Mouse (Mus musculus): ENCODE results near the gene Nfyb. TPM values are rescaled to one million over a fixed set of nuclear protein-coding genes. Genes with fewer than 3 reads are reported as not detected.

Gene Nfyb
- polyA plus RNA-seq, 1 experiment from 2014 or later = 42.8 TPM

Other genes starting within 250 kb of the Nfyb start
- gene 1190007I07Rik, start 140.9 kb downstream of the Nfyb start, polyA plus RNA-seq (2014; fragmentation: Nextera tagmentation; extraction: Ambion mirVana) = 65.8 and 67.6 TPM in 2 replicates
- 152 and 162 TPM in 2 replicates for gene Tdg, start 134.3 kb downstream of the Nfyb start, polyA plus RNA-seq (2014; fragmentation: Nextera tagmentation; extraction: Ambion mirVana)
- gene Glt8d2, start 73.5 kb downstream of the Nfyb start, polyA plus RNA-seq (2014; fragmentation: Nextera tagmentation; extraction: Ambion mirVana) = 5.3 and 7.5 TPM in 2 replicates
- gene Hcfc2, start 68.0 kb downstream of the Nfyb start, polyA plus RNA-seq (2014; fragmentation: Nextera tagmentation; extraction: Ambion mirVana) = 26.3 and 31.5 TPM in 2 replicates
- 124 and 128 TPM in 2 replicates for gene Txnrd1, start 69.8 kb upstream of the Nfyb start, polyA plus RNA-seq (2014; fragmentation: Nextera tagmentation; extraction: Ambion mirVana)
- 0.31 and 0.63 TPM in 2 replicates for gene Eid3, start 102.5 kb upstream of the Nfyb start, polyA plus RNA-seq (2014; fragmentation: Nextera tagmentation; extraction: Ambion mirVana)
- 2.0 and 2.2 TPM in 2 replicates for gene Chst11, start 221.4 kb upstream of the Nfyb start, polyA plus RNA-seq (2014; fragmentation: Nextera tagmentation; extraction: Ambion mirVana)

Measured in intestine, embryonic 14.5 days (tissue).